Mouse (Mus musculus): ENCODE measurements around the gene Nrbp1.

DNA sequence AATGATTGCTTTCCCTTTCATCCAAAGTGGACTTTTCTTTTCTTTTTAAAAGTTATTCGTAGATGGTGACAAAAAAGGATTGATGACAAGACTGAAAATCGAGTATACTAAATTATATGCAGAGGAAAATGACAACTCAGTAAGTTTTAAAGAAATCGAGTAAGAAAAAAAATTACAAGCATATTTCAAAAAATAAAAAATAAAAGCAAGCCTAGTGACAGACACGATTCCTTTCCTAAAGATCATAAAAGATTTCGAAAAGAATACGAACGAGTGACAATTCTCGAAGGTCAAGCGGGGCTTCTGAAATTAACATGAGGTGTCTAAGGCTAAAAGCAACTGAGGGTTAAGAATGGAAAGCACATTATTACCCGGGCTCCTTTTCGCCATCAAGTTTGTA is 21.2 kb upstream of the Nrbp1 start:
- TF ChIP-seq POLR2A (IDR thresholded peaks at IDR 0.05; ENCODE audit: borderline replicate concordance, low read depth, low read length) (no peak), CTCF (IDR thresholded peaks at IDR 0.05; ENCODE audit: low read depth, low read length) (no peak)
